Mouse (Mus musculus) neutrophil, adult 5-6 weeks (primary cell): ENCODE measurements at regions not wholly inside any gene's neighbourhood (a gene's known extent, or its start where the extent isn't known, plus 50 kb on each side); places are given as distances from the start of the nearest gene placed in this dataset.
"Not testable (repeated sequence)": the region's sequence is repeated elsewhere in the genome, so short reads cannot be mapped to it uniquely, and the experiment has no call there.

Experiments used
- ATAC-seq: fragments of 151-379, 151-347 bp; 2 replicates; pipeline ENCODE4 v1.8.0; 2017; ENCODE audit warnings: mild to moderate bottlenecking, moderate TSS enrichment; ENCODE audit not compliant: insufficient number of reproducible peaks, poor library complexity, low FRiP score, severe bottlenecking; ENCODE audit errors: extremely low read depth

GRCm38 (mm10) chr13:11030874-11031273 is 670.2 kb upstream of the Chrm3 start:
- ATAC-seq: not testable (repeated sequence)

- no peak for ATAC-seq
These were observed 669.7 kb upstream of the Chrm3 start for GRCm38 (mm10) chr13:11030381-11030780.

GRCm38 (mm10) chr13:11025918-11026317 is 665.3 kb upstream of the Chrm3 start:
- ATAC-seq: no peak

GRCm38 (mm10) chr13:11024441-11024840 is 663.8 kb upstream of the Chrm3 start:
- no peak for ATAC-seq

GRCm38 (mm10) chr13:11017584-11017983 is 656.9 kb upstream of the Chrm3 start:
- no peak for ATAC-seq

- no peak for ATAC-seq
These were observed 644.7 kb upstream of the Chrm3 start for GRCm38 (mm10) chr13:11005374-11005773.

GRCm38 (mm10) chr13:10991151-10991550 is 630.5 kb upstream of the Chrm3 start:
- no peak for ATAC-seq

GRCm38 (mm10) chr13:10990503-10991025 is 629.9 kb upstream of the Chrm3 start:
- ATAC-seq: no peak

- no peak for ATAC-seq
These were observed 628.6 kb upstream of the Chrm3 start for GRCm38 (mm10) chr13:10989095-10989814.

- ATAC-seq: no peak
These were observed 623.1 kb upstream of the Chrm3 start for GRCm38 (mm10) chr13:10983736-10984135.

GRCm38 (mm10) chr13:10982543-10982942 is 621.9 kb upstream of the Chrm3 start:
- ATAC-seq: no peak

GRCm38 (mm10) chr13:10971932-10972331 is 611.3 kb upstream of the Chrm3 start:
- ATAC-seq: no peak

- ATAC-seq: no peak
These were observed 610.1 kb upstream of the Chrm3 start for GRCm38 (mm10) chr13:10970721-10971120.

- no peak for ATAC-seq
These were observed 592.3 kb upstream of the Chrm3 start for GRCm38 (mm10) chr13:10952923-10953322.

- not testable (repeated sequence) for ATAC-seq
These were observed 590.0 kb upstream of the Chrm3 start for GRCm38 (mm10) chr13:10950658-10951057.

- no peak for ATAC-seq
These were observed 586.8 kb upstream of the Chrm3 start for GRCm38 (mm10) chr13:10947398-10947797.

- ATAC-seq: no peak
These were observed 583.2 kb upstream of the Chrm3 start for GRCm38 (mm10) chr13:10943877-10944276.

- no peak for ATAC-seq
These were observed 581.5 kb upstream of the Chrm3 start for GRCm38 (mm10) chr13:10942031-10942655.

GRCm38 (mm10) chr13:10938233-10938632 is 577.6 kb upstream of the Chrm3 start:
- no peak for ATAC-seq

GRCm38 (mm10) chr13:10930741-10931140 is 570.1 kb upstream of the Chrm3 start:
- ATAC-seq: no peak
